Mouse (Mus musculus): ENCODE measurements at regions not wholly inside any gene's neighbourhood (a gene's known extent, or its start where the extent isn't known, plus 50 kb on each side); places are given as distances from the start of the nearest gene placed in this dataset.
"Not testable (repeated sequence)": the region's sequence is repeated elsewhere in the genome, so short reads cannot be mapped to it uniquely, and the experiment has no call there.

DNA sequence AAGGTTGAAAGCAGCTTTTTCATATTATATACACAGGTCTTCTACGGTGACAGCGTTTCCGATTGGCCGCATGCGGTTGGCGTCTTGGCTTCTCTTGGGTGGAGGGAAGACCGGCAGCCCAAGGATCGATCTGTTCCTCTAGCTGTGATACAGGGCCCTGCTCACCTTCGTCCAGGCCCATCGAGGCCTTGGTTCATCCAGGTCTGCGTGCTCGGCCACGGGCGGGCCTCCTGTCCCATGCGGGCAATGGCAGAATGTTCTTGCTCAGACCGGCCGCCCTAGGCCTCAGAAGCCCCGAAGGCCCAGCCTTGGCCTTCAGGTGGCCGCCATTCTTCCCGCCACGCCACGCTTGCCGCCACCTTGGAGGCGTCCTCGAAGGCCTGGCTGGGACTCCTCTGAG is 194.4 kb upstream of the Ppp6c start:
- DNase-seq, result no peak

DNA sequence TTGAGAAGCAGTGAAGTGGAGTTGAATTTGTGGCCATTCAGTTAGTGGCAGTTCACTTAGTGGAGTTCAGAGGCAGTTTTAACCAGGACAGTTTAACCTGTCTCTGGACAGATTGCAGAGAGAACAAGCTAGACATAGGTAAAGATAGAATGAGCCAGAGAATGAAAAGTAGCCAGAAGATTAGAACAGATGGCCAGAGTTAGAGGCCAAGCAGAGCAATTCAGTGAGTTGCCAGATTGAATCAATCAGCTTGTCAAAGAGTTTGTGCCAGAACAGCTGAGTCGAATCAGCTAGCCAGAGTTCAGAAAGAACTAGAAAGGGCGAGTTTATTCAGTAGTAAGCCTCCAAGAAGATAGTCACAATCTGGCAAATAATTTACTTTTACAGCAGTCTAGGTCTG is 174.1 kb upstream of the Ppp6c start:
- DNase-seq, result peak in 1 of 2 experiments; percentile 2

DNA sequence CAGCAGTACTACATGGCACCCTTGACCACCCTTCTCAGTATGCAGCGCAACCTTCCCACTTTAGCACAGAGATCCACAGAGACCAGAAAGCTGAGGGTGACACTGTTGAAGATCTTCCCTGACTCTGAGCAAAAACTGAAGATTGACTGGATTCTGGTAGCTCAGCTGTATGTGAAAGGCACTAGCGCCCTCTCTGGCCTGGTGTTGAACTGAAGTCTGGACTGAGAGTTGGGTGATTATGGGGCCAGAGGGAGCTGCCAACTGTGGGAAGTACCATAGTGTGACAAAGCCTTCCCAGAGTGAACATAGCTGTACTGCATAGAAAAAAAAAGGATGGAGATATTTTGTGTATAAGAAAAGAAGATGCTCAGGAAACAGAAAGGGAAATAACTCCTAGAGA is 173.3 kb upstream of the Ppp6c start:
- DNase-seq, result no peak

DNA sequence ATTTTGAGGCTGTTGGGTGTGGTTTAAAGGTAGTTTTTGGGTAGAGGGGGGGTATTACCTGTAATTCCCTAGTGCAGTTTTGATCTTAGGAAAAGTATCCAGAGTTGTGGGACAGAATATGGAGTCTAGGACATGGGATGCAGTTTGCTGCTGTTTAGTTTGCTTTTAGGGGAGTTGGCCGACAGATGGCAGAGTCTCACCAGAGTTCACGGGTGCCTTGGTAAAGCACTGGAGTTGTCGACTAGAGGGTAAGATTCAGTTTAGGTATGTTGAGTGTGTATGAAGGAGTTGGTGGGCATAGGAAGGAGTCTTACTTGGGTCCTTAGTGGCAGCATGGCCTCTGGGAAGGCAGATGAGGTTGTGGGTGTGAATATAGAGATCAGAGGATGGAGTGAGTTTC is 168.4 kb upstream of the Ppp6c start:
- DNase-seq, result no peak

DNA sequence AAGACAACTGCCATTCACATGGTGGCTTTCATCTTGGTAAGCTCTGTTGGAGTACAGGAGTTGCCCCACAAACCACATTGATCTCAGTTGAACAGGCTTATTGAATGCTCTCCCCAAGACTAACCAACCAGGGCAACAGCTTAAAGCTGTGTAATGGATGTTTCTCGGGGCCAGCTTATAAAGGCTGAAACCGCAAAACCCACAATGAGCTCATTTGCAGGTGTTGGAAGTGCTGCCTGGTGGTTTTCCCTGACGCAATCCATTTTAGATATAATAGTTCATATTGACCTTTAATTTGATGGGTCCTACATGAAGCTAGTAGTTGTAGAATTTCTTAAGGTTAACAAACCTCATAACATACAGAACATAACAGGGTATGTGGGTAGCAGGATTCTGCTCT is 151.0 kb upstream of the Ppp6c start:
- DNase-seq, result no peak

DNA sequence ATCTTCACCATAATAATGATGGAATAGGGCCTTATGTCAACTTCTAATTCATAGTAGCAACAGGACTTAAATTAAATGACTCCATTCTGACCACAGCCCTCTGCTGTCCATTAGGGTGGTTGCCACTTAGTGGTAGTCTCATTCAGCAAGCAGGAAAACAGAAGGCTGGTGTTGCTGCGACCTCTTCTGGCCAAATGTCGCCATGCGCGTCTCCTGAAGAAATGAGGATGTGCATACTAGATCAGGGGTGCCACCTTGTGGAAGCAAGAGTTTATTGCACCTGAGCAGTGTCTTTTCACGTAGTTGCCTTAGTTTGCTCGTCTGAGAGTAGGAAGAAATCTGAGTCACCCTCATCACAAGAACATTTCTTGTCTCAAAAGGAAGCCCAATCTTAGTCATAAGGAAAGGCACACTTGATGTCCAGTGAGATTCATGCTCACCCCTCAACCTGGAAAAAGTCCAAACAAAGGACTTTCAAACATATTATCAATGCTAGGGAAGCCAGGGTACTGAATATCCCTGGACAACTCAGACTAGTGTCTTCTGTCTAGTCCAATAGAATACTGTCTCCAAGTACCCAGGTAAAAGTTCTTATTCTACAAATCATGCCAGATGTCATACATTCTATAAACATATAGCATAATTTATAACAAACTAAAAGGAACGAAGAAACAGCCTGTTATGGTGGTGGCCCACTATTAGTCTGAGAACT is 147.0 kb upstream of the Ppp6c start:
- DNase-seq, result peak; percentile 88 to 91

DNA sequence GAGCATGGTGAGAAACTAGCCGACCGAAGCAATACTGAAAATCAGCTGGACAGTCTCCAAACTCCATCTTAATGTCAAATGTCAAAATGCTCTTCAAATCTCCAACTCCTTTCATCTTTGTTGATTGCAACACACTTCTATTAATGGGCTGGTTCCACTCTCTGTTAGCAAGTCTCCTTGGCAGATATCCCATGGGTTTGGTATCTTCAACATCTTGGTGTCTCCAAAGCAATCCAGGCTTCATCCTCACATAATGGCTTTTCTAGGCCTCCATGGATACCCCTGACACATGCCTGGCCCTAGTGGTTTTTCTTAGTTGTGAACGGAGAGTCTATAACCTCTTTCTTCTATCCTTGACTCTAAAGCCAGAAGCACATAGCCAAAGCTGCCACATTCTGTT is 118.0 kb upstream of the Ppp6c start:
- DNase-seq, result no peak

DNA sequence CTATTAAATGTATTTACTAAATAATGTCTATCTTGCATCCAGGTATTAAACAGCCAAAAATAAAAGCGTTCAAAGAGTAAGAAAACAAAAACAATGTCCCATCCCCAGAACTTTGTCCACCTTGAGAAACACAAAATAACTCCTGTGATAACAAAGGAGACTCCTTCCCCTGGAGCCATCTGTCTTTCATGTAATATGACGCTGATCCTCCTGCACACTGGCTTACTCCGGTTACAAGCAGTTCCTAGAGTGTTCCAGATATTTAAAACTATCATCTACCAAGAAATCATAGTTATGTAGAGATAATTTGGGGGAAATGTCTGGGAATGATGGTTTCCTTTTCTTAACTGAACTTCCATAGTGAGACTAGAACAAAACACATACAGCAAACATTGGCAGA is 114.2 kb upstream of the Ppp6c start:
- DNase-seq, result no peak

DNA sequence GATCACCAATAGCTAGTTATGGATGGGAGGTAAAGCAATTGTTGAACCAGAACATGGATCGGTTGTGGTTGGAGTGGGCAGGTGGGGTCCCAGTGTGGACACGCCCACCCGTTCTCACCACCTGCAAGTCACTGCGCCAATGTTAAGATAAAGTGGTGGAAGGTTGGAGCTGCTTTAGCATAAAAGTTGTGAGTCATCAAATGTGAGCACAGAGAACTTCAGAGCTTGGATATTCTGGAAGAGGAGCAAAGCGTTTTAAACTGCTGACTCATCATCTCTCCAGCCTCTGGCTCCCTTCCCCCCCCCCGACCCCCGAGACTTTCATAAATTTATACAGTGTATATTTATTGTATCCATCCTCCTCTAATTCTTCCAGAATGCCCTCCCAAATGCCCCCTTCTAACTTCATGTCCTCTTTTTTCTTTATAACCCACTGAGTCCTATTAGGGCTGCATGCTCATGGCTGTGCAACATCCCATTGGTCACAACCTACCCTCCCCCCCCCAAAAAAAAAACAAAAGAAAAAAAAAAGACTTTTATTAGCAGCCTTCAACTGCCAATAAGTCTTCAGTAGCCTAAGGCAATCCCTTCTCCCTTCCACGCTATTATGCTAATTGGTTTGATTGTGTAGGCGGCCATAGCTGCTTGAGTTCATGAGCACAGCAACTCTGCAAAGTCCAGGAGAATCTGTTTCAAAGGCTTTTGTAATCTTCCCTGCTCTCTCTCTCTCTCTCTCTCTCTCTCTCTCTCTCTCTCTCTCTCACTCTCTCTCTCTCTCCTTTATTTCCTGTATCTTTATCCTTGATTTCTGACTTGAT is 112.8 kb upstream of the Ppp6c start:
- DNase-seq, result no peak

DNA sequence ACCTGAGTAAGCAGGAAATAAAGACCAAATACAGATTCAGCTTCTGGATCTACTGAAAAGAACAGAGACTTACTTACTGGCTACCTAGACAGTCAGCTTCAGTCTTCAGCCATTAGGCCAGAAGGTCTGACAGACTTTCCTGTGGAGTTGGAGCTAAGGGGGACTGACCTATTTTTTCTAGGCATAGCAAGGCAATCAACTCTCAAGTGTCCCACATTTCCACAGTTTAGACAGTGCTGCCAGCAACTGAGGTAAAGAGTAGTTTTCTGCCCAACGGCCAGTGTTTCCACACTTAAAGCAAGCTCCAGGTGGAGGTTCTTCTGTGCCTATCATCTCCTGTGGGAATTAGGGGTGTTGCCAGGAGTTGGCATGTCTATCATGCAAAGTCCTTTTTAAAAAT is 111.3 kb upstream of the Ppp6c start:
- DNase-seq, result no peak

DNA sequence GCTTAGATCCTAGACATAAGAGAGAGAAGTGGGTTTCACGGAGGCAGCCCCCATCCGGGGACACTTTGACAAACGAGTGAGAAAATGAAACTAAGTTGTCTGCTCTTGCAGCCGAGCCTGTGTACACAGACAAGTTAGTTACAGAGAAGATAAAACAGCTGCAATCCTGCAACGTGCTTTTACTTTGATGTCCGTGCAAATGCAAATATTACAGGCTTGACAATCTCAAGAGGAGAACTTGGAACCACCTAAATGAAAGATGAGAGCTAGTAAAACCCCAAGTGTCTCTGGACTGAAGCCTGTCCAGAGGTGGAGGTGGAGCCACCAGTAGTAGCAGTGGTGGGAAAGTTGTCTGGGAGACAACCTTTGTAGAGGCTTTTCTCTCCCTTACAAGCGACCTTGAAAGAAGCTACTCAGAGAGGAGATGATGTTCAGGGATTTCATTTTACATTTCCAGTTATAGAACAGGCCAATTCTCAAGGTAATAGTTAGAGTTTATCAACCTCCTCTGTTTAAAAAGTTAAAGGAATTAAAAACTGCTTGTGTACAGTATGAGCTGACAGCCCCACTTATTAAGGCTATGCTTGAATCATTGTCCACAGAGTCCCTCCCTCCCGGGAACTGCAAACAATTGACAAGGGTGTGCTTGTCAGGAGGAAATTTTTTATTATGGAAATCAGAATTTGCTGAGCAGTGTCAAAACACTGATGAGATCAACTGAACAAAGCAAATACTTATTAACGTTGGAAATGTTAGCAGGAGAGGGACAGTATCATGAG is 99.7 kb upstream of the Ppp6c start:
- DNase-seq, result peak in 1 of 2 experiments; percentile 1

DNA sequence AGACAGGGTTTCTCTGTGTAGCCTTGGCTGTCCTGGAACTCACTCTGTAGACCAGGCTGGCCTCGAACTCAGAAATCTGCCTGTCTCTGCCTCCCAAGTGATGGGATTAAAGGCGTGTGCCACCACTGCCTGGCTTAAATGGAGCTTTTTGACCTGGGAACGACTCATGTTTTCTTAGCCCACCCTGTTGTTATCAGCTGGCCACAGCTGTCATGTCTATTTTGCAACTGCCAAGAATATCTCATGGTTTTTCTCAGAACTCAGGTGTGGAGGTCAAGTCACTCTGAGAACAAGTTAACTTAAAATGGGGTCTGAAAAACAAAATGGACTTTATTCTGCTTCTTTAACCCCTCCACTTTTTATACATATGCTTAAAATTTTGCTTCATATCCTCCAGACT is 98.9 kb upstream of the Ppp6c start:
- DNase-seq, result not testable (repeated sequence)

DNA sequence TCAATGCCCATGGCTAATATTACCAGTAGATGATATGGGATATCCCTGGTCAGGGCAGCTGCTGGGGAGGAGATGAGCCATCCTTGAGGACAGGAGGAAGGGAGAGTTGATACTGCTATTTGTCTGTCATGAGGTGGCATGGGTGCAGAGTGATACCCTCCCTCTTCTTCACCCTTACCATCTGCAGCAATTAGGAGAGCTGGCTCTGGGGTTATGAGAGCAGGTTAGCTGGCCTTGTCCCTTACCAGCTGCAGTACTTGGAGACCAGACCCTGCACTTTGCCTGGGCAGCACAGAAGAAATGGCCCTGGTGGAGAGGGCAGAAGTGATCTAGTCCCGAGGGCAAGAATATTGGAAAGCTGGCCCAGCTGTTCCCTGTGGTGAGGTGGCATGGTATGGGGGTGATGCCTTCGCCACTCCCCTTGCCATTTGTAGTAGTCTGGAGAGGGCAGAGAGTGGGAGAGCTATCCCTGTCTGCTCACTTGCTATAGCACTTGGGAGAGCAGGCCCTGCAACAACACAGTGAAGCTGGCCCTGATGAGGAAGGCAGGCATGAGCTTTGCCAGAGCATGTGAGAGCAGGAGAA is 73.6 kb upstream of the Ppp6c start:
- no peak for DNase-seq

DNA sequence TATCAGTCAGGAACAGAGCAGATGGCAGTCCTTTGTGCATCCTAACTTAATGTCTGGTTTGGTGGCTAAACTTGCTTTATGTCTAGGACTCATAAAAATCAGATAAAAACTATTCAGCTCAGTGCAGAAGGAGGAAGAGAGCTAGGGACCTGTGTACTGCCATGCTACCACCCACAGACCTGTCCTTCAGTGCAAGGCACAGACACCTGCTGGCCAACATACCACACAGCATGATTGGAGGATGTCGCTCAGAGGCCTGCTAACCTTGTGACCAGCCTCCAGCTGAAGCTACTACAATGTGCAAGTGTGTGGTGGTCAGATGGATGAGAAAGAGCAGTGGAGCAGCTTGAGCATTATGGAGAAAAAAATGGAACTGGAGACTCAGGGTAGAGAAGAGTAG is 73.0 kb upstream of the Ppp6c start:
- no peak for DNase-seq

DNA sequence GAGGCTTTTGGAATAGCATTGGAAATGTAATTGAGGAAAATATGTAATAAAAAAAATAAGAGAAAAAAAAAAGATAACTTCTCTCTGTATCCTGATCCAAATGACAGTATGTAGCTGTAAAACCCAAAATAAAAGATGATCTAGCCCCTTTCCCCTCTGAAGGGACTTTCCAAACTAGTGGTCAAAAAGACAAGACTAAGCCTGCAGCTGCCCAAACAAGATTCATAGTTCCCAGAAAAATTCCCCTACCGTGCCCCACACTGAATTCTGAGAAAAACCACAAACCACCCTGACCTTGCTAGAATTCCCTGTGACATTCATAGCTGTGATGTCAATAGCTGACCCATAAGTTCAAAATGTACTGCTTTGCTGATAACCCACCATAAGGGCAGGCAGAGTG is 69.2 kb upstream of the Ppp6c start:
- DNase-seq, result no peak

DNA sequence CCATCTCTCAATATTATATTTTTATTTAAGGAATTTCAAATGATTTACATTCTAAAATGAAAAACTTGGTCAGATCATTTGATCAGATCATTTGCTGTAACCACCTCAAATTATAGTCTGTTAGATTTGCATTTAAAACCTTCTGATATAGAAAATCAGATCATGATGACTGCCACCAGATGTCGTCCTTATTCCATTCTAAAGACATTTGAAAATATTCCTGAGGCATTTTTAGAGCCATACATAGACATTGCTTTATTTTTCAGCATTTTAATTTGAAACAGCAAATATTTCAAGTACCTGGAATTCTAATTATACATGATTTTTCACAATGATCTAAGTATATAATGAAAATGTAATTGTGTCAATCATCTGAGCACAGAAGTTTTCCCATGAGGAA is 52.0 kb upstream of the Ppp6c start:
- DNase-seq, result no peak
